Mouse (Mus musculus) induced T-regulatory cell, adult 2 months (primary cell): ENCODE measurements around the gene Apoe.
A peak's percentile ranks its signal among the peaks of the same experiment; 100 is the strongest.
"Not testable (repeated sequence)": the region's sequence is repeated elsewhere in the genome, so short reads cannot be mapped to it uniquely, and the experiment has no call there.

ENCODE experiments used
- DNase-seq: peaks from one replicate; pipeline ENCODE4 v3.0.0-alpha.2; 2012; ENCODE audit warnings: low read depth

Apoe gene

DNA sequence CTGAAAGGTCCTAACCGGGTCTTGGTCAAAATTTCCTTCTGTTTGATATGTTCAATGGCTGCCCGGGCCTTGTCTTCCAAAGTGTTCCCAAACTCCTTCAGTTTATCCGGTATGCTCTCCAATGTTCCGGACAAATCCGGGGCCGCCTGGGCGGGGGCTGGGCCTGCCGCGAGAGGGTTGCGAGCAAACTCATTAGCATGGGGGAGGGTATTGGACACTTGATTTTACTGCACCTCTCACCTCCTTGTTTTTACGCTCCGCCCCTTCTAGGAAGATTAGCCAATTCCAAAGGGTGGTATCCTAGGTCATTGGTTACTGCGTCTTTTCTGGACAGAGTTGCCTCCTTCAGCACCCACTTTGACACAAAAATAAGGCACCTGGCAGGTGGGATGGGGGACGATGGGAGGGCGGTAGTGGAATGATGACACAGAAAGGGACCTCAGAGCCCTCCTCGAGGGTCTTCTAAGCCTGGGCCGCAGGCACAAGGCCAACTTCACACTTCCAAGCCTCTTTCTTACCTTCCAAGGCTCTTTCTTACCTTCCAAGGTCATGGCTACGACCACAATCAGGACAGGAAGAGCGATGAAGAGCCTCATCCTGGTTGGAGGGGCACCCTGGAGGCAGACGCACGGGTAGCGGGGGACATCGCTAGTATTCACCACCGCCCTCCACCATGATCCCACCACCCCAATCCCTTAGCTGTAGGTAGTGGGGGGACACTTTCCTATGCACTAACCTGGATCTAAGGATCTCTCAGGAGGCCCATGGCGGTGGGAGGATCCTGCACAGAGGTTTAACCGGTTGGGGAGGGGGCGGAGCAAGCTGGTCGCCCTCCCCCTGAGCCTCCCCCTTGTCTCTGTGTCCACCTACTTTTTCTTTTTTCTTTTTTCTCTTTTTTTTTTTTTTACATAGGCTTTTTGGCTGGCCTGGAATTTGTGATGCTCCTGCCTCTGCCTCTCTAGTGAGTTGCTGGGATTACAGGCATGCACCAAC, 6.8 kb downstream of the Apoe start, which contains the start of gene Apoc1:
Apoc1 (minus strand) TSS at position 788 of the 993 bp plus-strand sequence.
- DNase-seq, result no peak

DNA sequence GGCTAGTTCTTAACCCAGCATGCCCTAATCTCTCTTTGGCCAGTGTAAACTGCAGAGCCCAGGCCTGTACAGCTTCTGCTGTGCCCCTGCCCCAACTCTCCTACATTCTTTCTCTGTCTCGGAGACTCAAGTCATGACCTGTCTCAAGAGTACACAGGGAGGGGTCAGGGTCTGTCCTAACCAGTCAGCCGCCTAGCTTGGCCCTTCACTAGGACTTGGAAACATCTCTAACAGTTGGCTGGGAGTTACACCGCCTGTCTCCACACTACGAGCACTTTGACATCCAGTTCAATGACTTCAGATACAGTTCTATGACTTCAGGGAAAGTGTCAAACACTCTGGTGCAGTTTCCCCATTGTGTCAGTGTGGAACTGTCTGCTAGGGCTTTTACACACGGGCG, 7.6 kb downstream of the Apoe start:
- no peak for DNase-seq

GRCm38 (mm10) chr7:19690845-19691244, 8.1 kb downstream of the Apoe start:
- no peak for DNase-seq

DNA sequence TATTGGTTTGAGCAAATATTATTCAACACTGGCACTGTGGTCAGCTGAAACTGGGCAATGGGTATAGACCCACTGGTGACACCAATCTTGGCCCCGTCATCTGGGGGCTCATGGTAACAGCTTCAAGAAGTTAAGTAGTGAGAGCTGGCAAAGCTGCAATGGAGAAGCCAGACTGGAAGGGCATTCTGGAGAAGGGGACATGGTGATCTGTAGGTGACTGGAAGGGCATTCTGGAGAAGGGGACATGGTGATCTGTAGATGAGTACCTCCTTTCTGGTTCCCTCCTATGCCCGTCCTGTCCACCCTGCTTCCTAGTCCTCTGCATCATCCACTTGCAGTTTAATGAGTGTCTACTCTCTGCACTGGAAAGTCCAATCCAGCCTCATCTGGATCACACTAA, 10.4 kb downstream of the Apoe start:
- no peak for DNase-seq

- no peak for DNase-seq
These were observed 10.9 kb downstream of the Apoe start for GRCm38 (mm10) chr7:19688101-19688500.

DNA sequence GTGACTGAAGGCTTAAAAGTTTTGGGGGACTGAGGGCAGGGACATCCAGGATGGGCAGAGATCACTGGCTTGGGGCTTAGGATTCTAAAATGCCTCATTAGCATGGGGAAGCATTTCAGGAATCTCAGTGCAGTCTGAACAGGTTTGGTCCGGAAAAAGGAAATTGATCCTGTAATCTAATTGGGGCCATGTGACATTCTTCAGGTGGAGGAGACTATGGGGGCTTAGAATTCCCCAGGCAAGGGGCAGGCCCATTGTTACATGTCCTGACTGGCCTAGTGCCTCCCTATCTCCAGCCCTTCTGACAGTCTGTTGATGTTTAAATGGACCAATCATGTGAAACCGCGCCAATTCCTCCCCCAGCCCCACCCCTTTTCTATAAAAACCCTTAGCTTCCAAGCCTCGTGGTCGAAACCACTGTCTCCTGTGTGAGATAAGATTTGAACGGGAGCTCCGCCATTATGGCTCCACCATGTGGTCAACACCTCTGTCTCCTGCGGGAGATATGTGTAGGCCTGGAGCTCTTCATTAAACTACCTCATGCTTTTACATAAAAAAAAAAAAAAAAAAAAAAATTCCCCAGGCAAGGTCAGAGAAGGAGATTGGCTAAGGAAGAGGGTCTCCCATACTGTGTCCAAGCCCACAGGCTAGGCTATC, 11.9 kb downstream of the Apoe start:
- DNase-seq, result not testable (repeated sequence)

DNA sequence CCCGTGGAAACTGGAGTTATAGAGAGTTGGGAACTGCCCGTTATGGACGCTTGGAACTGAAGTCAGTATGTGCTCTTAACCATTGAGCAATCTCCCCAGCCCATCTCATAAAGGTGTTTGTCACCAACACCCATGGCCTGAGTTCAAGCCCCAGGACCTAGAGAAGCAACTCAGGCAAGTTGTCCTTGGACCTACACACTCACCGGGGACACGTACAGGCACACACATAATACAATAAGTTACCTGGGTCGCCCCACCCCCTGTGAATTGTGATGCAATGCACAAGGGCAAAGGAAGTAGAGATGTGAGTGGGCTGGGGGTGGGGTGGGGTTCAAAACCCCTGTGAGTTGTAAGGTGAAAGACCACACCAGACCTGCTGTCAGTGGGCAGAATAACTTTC, 12.5 kb downstream of the Apoe start:
- no peak for DNase-seq

DNA sequence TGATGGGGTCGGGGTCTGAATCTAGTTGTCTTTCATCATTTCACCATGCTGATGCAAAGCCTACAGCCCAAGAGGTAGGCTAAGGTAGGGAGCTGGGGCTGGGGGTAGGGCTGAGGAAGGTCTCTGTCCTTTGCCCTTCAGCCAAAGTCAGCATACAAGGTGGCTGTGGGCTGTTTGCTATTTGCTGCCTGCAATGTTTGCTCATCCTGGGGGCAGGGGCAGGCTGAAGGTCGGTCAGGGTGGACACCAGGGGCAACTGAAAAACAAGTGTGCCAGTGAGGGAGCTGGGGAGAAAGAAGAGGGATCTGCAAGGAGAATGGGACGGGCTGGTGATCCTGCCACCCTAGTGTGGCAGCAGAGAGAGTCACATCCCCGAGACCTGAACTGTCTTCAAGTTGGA, 13.6 kb downstream of the Apoe start:
- DNase-seq, result no peak

DNA sequence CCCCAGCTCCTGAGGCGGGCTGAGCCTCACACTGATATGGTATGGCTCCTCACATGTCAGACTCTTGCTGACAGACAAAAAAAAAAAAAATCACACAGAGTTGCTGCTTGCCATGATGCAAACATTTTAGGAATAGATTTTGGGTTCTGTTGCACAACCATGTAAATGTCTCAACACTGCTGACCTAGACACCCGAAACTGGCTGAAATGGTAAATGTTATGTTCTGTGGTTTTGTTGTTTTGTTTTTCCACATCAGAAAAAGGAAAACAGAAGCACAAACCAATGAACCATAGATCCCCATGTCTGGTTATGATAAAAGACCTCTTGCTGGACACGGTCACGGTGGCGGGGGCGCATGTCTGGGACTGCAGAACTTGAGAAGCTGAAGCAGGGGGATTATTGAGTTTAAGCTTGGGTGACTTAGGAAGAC, 15.2 kb downstream of the Apoe start:
- no peak for DNase-seq

DNA sequence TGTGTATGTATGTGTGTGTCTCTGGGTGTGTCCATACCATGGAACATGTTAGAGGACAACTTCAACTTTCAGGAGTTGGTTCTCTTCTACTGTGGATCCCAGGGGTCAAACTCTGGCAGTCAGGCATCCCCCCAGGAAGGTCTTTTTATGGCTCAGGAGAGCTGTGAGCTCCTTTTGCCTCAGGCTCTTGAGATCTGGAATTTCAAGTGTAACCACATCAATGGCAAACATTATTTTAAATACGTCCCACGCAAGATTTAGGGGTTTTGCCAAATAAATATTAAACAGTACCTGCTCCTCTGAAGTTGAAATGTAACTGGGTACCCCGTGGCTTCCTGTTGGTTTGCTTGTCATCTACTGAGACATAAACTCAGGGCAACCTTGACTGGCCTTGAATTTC, 16.0 kb downstream of the Apoe start:
- DNase-seq, result no peak

DNA sequence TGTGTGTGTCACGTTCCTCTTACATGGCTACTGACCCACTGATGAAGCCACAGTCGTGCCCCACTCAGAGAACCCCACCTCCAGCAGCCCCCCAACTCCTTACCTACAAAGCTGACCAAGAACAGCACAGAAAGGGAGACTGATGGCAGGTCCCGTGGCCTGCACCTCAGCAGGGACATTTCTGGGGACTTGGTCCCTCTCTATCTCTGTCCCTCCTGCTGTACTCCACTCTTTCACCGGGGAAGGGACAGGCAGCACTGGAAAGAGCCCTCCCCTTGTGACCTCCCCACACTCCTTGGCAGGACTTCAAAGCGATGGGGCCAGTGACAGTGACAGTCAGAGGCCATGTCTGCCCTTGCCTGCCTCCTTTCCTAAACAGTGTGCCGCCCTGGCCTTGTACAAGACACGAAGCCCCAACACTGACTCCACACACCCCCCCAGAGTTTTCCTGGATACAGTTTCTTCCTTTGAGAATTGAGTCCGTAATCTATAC, 17.7 kb downstream of the Apoe start, which contains the start of the genes Gm44805 and Apoc4:
Gm44805 (minus strand) TSS at position 222 of the 493 bp plus-strand sequence.
Apoc4 (minus strand) TSS at position 278 of the 493 bp plus-strand sequence.
- DNase-seq, result no peak

GRCm38 (mm10) chr7:19680702-19681101, 18.3 kb downstream of the Apoe start:
- DNase-seq, result no peak

- DNase-seq, result no peak
These were observed 20.1 kb downstream of the Apoe start for GRCm38 (mm10) chr7:19678901-19679300.

GRCm38 (mm10) chr7:19677872-19678271, 21.1 kb downstream of the Apoe start, which contains the start of gene Apoc2:
Apoc2 (minus strand) TSS chr7:19677941.
- DNase-seq, result no peak

DNA sequence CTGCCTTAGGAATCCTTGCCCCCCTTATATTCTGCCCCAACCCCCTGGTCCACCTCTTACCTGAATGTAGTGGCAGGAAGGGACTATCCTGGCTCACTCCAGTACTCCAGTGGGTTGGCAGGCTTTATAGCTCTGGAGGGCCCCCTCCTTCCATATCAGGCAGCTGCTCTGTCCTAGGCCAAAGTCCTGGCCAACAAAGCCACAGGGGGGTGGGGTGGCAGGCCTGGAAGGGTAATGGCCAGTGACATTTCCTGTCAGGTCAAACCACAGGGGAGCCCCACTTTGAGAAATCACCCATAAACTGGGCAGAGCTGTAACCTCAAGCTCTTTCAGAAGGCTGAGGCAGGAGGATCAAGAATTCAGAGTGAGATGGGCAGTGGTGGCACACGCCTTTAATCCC, 22.3 kb downstream of the Apoe start:
- DNase-seq, result no peak

DNA sequence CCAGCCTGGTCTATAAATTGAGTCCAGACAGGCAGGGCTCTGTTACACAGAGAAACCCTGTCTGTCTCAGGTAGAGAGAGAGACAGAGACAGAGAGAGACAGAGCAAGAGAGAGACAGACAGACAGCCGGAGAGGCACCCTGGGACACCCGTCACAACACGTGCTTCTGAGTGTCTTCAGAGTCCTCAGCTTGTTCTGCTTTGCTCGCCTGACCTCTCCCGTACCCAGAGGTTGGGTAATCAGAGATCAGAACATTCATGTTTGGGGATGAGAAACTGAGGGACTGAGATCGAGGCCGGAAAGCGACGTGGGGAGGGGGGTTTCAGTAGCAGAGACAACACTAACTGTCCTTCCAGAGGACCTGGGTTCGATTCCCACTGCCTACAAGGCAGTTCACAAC, 23.2 kb downstream of the Apoe start:
- DNase-seq, result no peak

DNA sequence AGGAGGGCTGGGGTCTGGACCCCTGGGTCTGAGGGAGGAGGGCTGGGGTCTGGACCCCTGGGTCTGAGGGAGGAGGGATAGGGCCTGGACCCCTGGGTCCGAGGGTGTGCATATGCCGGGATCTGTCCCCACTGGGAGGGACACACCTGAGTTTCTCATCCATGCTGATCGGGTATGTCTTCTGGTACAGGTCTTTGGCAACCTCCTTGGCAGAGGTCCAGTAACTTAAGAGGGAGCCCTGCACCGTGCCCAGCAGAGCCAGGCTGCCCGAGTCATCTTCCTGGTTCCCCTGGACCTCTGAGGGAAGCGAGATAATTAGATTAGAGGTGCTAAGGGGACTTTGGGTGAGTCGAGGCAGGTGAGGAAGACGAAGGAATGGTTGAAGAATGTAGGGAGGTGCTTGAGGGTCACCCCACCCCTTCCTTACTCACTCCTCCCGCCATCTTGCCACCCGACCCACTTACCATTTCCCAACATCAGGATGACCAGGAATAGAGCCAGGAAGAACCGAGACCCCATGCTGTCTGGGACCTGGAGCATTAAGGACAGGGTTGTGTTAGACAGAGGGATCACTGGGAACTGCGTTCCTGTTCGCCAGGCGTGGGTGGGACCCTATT, 25.8 kb downstream of the Apoe start:
- DNase-seq, result no peak

- no peak for DNase-seq
These were observed 27.5 kb downstream of the Apoe start for GRCm38 (mm10) chr7:19671511-19671910.

GRCm38 (mm10) chr7:19668947-19669721, 29.9 kb downstream of the Apoe start:
- DNase-seq, result peak; percentile 94

- DNase-seq, result no peak
These were observed 31.6 kb downstream of the Apoe start for GRCm38 (mm10) chr7:19667434-19667833.

GRCm38 (mm10) chr7:19666750-19667149, 32.2 kb downstream of the Apoe start:
- peak; percentile 40 for DNase-seq
